Mouse (Mus musculus) limb, embryonic 14.5 days (tissue): ENCODE measurements around the gene Pif1. TPM values are rescaled to one million over a fixed set of nuclear protein-coding genes. Genes with fewer than 3 reads are reported as not detected.

Experiments
- ATAC-seq: fragments of 200-750 bp; cut with Nextera tagmentation; 2 replicates; pipeline ENCODE4 v1.8.0; 2017; ENCODE audit warnings: low read depth, moderate number of reproducible peaks, moderate TSS enrichment; ENCODE audit not compliant: low FRiP score
- DNase-seq: peaks from one replicate; pipeline ENCODE4 v3.0.0-alpha.2; 2015; ENCODE audit warnings: low spot score
- H3K27ac ChIP-seq: fragments of 300-500 bp; sonication (generic); replicated peaks from 2 replicates; pipeline ENCODE4 v1.5.1; 2014; ENCODE audit warnings: low read depth, mild to moderate bottlenecking, low read length, moderate library complexity, mixed read lengths
- H3K27me3 ChIP-seq: fragments of 300-500 bp; sonication (generic); 2 replicates; pipeline ENCODE4 v1.6.1; 2014; ENCODE audit warnings: low read length, mixed read lengths; ENCODE audit not compliant: control insufficient read depth, insufficient read depth
- H3K36me3 ChIP-seq: fragments of 300-500 bp; sonication (generic); 2 replicates; pipeline ENCODE4 v1.6.1; 2014; ENCODE audit warnings: mild to moderate bottlenecking, low read length, moderate library complexity, mixed read lengths; ENCODE audit not compliant: control insufficient read depth, insufficient read depth
- H3K4me1 ChIP-seq: fragments of 300-500 bp; sonication (generic); 2 replicates; pipeline ENCODE4 v1.6.1; 2014; ENCODE audit warnings: antibody characterized with exemption, low read length, mixed read lengths; ENCODE audit not compliant: control insufficient read depth, insufficient read depth
- H3K4me2 ChIP-seq: fragments of 300-500 bp; sonication (generic); replicated peaks from 2 replicates; pipeline ENCODE4 v1.6.1; 2014; ENCODE audit warnings: low read depth, mild to moderate bottlenecking, low read length, moderate library complexity; ENCODE audit not compliant: severe bottlenecking
- H3K4me3 ChIP-seq: fragments of 300-500 bp; sonication (generic); replicated peaks from 2 replicates; pipeline ENCODE4 v1.5.1; 2014; ENCODE audit warnings: low read length
- H3K9ac ChIP-seq: fragments of 300-500 bp; sonication (generic); 2 replicates; pipeline ENCODE4 v1.6.1; 2014; ENCODE audit warnings: mild to moderate bottlenecking, low read depth, low read length, moderate library complexity; ENCODE audit not compliant: severe bottlenecking
- H3K9me3 ChIP-seq: fragments of 300-500 bp; sonication (generic); 2 replicates; pipeline ENCODE4 v1.6.1; 2016; ENCODE audit warnings: low read length; ENCODE audit not compliant: control insufficient read depth
- POLR2A ChIP-seq: fragments of 200-500 bp; IDR thresholded peaks from 2 replicates; pipeline ENCODE4 v1.8.0; 2012; ENCODE audit warnings: inconsistent platforms, mild to moderate bottlenecking, moderate library complexity, borderline replicate concordance; ENCODE audit not compliant: insufficient read depth, insufficient read length; ENCODE audit errors: extremely low read depth
- WGBS: fragments of 180-500 bp; shearing (Covaris S2); extraction: QIAGEN DNeasy Blood & Tissue Kit; methylation state at CpG from one replicate; pipeline ENCODE4 v1.1.7; 2014; 5-methylcytosine and 5-hydroxymethylcytosine counted together
- polyA plus RNA-seq, 2 experiments: library from polyadenylated mRNA; depleted of rRNA in 1 of 2; stranded (reverse) in 1 of 2; unstranded in 1 of 2; fragments of >200 nt; fragmentation: Nextera tagmentation in 1 of 2; extraction: Ambion mirVana in 1 of 2; gene quantifications; 2 replicates each; pipeline versions ENCODE4 v1.2.1 to v1.2.3; 2012 to 2014

Pif1 gene
- polyA plus RNA-seq, 2 experiments = 7.2 to 16.2 TPM

GRCm38 (mm10) chr9:65569491-65569971, 17.4 kb upstream of the Pif1 start:
- no peak overlapping the region for H3K4me3 ChIP-seq
- DNase-seq (peak; percentile 79), ATAC-seq (peak; percentile 84; the same call in 1 of the 2 replicates)
- no peak overlapping the region for H3K9ac ChIP-seq
- no peaks in the 10 kb centered on the region for H3K27me3 ChIP-seq
- H3K9me3 ChIP-seq = no peaks in the 10 kb centered on the region
- peaks cover 14% of the 10 kb centered on the region for H3K4me1 ChIP-seq
- peak overlapping the region; percentile 55 for H3K27ac ChIP-seq
- H3K36me3 ChIP-seq = peaks cover 24% of the 10 kb centered on the region
- WGBS = 53% methylated on average over 6 of the region's 6 CpGs
- TF ChIP-seq POLR2A = no peak
- no peak overlapping the region for H3K4me2 ChIP-seq

GRCm38 (mm10) chr9:65572837-65573236, 14.1 kb upstream of the Pif1 start:
- TF ChIP-seq POLR2A = no peak
- no peaks in the 10 kb centered on the region for H3K9me3 ChIP-seq
- ATAC-seq = no peak

GRCm38 (mm10) chr9:65574513-65575392, 12.2 kb upstream of the Pif1 start:
- ATAC-seq = no peak
- Histone ChIP-seq H3K4me3 (no peak overlapping the region), H3K4me2 (no peak overlapping the region), H3K9ac (no peak overlapping the region), H3K27ac (0 out of 2 replicates have a peak overlapping the region, but pooled peaks have one; percentile 48), H3K27me3 (no peaks in the 10 kb centered on the region), H3K9me3 (no peaks in the 10 kb centered on the region), H3K36me3 (peaks cover 10% of the 10 kb centered on the region; the same call in 1 of the 2 replicates), H3K4me1 (peaks cover 9% of the 10 kb centered on the region)
- no peak for DNase-seq
- WGBS = 80% methylated on average over 11 of the region's 11 CpGs
- TF ChIP-seq POLR2A = no peak

More at GRCm38 (mm10) chr9:65572837-65573236, 14.1 kb upstream of the Pif1 start:
- H3K4me2 ChIP-seq = no peak overlapping the region
- 45% methylated on average over 6 of the region's 6 CpGs for WGBS
- peaks cover 17% of the 10 kb centered on the region for H3K4me1 ChIP-seq
- H3K36me3 ChIP-seq = peaks cover 12% of the 10 kb centered on the region; the same call in 1 of the 2 replicates
- no peak overlapping the region for H3K27ac ChIP-seq
- H3K9ac ChIP-seq = no peak overlapping the region
- DNase-seq = no peak
- no peaks in the 10 kb centered on the region for H3K27me3 ChIP-seq
- no peak overlapping the region for H3K4me3 ChIP-seq

GRCm38 (mm10) chr9:65575393-65576196, 11.4 kb upstream of the Pif1 start:
- Histone ChIP-seq H3K4me3 (no peak overlapping the region), H3K4me1 (peaks cover 5% of the 10 kb centered on the region), H3K4me2 (no peak overlapping the region), H3K36me3 (peaks cover 10% of the 10 kb centered on the region; the same call in 1 of the 2 replicates), H3K27me3 (no peaks in the 10 kb centered on the region), H3K27ac (peak overlapping the region; percentile 48; the same call in 1 of the 2 replicates), H3K9ac (no peak overlapping the region), H3K9me3 (no peaks in the 10 kb centered on the region)
- no peak for TF ChIP-seq POLR2A
- peak; percentile 70 for DNase-seq
- no peak for ATAC-seq
- WGBS = 64% methylated on average over 8 of the region's 8 CpGs
